Mouse (Mus musculus): ENCODE results near the gene Rplp0. TPM values are rescaled to one million over a fixed set of nuclear protein-coding genes. Genes with fewer than 3 reads are reported as not detected.
"Not testable (repeated sequence)": the region's sequence is repeated elsewhere in the genome, so short reads cannot be mapped to it uniquely, and the experiment has no call there.

Rplp0 gene
- polyA plus RNA-seq, 1 experiment: 494 TPM

- Histone ChIP-seq H3K4me1 (ENCODE audit: control insufficient read depth, insufficient read depth, low read length) (peaks cover 3% of the 10 kb centered on the region), H3K4me3 (ENCODE audit: insufficient read depth, low read length) (no peak overlapping the region), H3K27ac (ENCODE audit: insufficient read depth, low read length) (peak overlapping the region; percentile 44; the same call in 1 of the 2 replicates)
- TF ChIP-seq CTCF (IDR thresholded peaks at IDR 0.05; ENCODE audit: extremely low read depth, insufficient read depth, low read length) (no peak), POLR2A (IDR thresholded peaks at IDR 0.05; ENCODE audit: extremely low read depth, insufficient read depth, low read length) (no peak)
These were observed 13.6 kb downstream of the Rplp0 start for GRCm38 (mm10) chr5:115572679-115573535.

DNA sequence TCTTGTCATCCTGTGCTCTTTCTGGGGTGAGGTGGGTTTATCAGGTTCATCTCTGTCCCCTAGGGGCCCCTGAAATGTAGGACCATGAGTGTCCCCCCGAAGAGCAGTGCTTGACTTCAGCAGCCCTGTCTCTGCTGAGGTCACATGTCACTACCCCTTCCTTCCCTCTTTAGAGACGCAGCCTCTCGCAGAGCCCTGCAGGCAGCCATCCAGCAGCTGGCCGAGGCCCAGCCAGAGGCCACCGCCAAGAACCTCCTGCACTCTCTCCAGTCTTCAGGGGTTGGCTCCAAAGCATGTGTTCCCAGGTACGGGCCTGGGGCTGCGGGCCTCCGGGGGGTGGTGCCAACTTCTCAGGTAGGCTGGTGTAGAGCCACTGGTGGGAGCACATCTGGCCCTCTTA lies 15.7 kb downstream of the Rplp0 start:
- Histone ChIP-seq H3K4me3 (ENCODE audit: insufficient read depth, low read length) (no peak overlapping the region), H3K4me1 (ENCODE audit: control insufficient read depth, insufficient read depth, low read length) (peaks cover 5% of the 10 kb centered on the region), H3K27ac (ENCODE audit: insufficient read depth, low read length) (no peak overlapping the region)
- no peak for TF ChIP-seq POLR2A (IDR thresholded peaks at IDR 0.05; ENCODE audit: extremely low read depth, insufficient read depth, low read length)
- no peak for TF ChIP-seq CTCF (IDR thresholded peaks at IDR 0.05; ENCODE audit: extremely low read depth, insufficient read depth, low read length)

GRCm38 (mm10) chr5:115577686-115578085 lies 18.4 kb downstream of the Rplp0 start:
- H3K4me1 ChIP-seq (ENCODE audit: control insufficient read depth, insufficient read depth, low read length); H3K27ac ChIP-seq (ENCODE audit: insufficient read depth, low read length); H3K4me3 ChIP-seq (ENCODE audit: insufficient read depth, low read length): not testable (repeated sequence)

DNA sequence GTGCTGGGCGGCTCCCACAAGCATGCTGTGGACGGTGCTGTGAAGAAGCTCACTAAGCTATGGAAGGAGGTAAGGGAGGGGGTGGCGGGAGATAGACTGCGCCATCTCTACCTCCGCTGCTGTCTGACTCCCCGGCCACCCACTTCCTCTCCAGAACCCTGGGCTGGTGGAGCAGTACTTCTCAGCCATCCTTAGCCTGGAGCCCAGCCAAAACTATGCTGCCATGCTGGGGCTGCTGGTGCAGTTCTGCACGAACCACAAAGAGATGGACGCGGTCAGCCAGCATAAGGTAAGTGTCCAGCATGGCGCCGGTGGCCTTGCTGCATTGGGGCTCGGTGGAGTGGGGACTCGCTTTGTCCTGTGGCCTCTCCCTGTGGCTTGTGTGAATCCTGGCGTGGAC lies 19.7 kb downstream of the Rplp0 start:
- Histone ChIP-seq H3K27ac (ENCODE audit: insufficient read depth, low read length) (no peak overlapping the region), H3K4me3 (ENCODE audit: insufficient read depth, low read length) (no peak overlapping the region), H3K4me1 (ENCODE audit: control insufficient read depth, insufficient read depth, low read length) (0 out of 2 replicates have a peak, but pooled peaks cover 2% of the 10 kb centered on the region)
- TF ChIP-seq POLR2A (IDR thresholded peaks at IDR 0.05; ENCODE audit: extremely low read depth, insufficient read depth, low read length) (no peak), CTCF (IDR thresholded peaks at IDR 0.05; ENCODE audit: extremely low read depth, insufficient read depth, low read length) (no peak)

GRCm38 (mm10) chr5:115579363-115579762 lies 20.1 kb downstream of the Rplp0 start:
- no peak overlapping the region for H3K4me3 ChIP-seq (ENCODE audit: insufficient read depth, low read length)
- TF ChIP-seq CTCF (IDR thresholded peaks at IDR 0.05; ENCODE audit: extremely low read depth, insufficient read depth, low read length) (no peak), POLR2A (IDR thresholded peaks at IDR 0.05; ENCODE audit: extremely low read depth, insufficient read depth, low read length) (no peak)
- no peak overlapping the region for H3K27ac ChIP-seq (ENCODE audit: insufficient read depth, low read length)
- 0 out of 2 replicates have a peak, but pooled peaks cover 2% of the 10 kb centered on the region for H3K4me1 ChIP-seq (ENCODE audit: control insufficient read depth, insufficient read depth, low read length)

DNA sequence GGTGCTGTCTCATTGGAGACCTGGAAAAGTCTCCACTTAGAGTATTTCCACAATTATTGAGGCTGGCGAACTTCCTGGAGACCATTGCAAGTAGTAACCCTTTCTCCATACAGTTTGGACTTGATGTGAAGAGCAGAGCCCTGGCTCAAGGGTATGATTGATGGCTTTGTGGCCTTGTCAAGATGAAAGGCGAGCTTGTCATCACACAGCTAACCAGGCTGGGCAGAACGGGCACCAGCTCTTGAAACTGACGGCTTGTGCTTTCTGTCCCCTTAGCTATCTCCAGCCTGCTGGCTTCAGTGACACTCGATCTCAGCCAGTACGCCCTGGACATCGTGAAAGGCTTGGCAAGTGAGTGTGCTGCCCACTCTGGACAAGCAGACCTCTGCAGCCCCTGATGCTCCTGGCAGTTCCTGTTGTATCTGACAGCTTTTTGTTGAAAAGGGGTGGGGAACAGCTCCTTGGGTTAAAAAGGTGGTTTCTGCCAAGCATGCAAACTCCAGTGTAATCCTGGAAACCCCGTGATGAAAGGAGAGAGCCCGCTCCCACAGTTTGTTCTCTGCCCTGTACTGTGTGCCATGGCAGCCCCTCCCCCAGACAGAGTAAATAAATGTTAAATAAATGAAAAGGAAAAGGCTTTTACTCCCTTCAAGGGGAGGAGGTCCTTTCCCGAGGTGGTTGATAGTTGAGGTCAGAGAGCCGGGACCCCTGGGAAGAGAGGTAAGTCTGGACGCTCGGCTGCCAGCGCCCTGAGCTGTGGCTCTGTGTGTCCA lies 21.1 kb downstream of the Rplp0 start:
- Histone ChIP-seq H3K4me3 (ENCODE audit: insufficient read depth, low read length) (no peak overlapping the region), H3K27ac (ENCODE audit: insufficient read depth, low read length) (no peak overlapping the region), H3K4me1 (ENCODE audit: control insufficient read depth, insufficient read depth, low read length) (0 out of 2 replicates have a peak, but pooled peaks cover 2% of the 10 kb centered on the region)
- TF ChIP-seq POLR2A (IDR thresholded peaks at IDR 0.05; ENCODE audit: extremely low read depth, insufficient read depth, low read length): no peak
- no peak for TF ChIP-seq CTCF (IDR thresholded peaks at IDR 0.05; ENCODE audit: extremely low read depth, insufficient read depth, low read length)

DNA sequence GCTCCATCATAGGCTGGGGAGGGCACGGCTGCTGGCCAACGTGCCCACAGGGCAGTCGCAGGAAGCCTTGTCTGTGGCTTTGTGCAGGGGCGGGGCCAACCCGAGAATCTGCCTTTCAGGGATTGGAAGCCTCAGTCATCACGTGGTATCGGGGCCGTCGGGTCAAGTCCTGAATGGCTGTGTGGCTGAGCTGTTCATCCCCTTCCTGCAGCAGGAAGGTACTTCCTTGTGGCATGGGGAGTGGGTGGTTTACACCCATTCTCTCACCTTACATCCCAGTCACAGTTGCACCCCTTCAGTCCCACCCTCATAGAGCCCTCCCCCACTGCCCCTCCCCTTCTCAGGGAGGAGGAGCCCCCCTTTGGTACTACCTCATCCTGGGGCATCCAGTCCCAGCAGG lies 22.4 kb downstream of the Rplp0 start:
- H3K27ac ChIP-seq (ENCODE audit: insufficient read depth, low read length): no peak overlapping the region
- TF ChIP-seq POLR2A (IDR thresholded peaks at IDR 0.05; ENCODE audit: extremely low read depth, insufficient read depth, low read length) (no peak), CTCF (IDR thresholded peaks at IDR 0.05; ENCODE audit: extremely low read depth, insufficient read depth, low read length) (no peak)
- H3K4me3 ChIP-seq (ENCODE audit: insufficient read depth, low read length): no peak overlapping the region
- H3K4me1 ChIP-seq (ENCODE audit: control insufficient read depth, insufficient read depth, low read length): 0 out of 2 replicates have a peak, but pooled peaks cover 2% of the 10 kb centered on the region

GRCm38 (mm10) chr5:115585616-115586015 lies 26.3 kb downstream of the Rplp0 start:
- no peaks in the 10 kb centered on the region for H3K4me1 ChIP-seq (ENCODE audit: control insufficient read depth, insufficient read depth, low read length)
- TF ChIP-seq POLR2A (IDR thresholded peaks at IDR 0.05; ENCODE audit: extremely low read depth, insufficient read depth, low read length): no peak
- no peak for TF ChIP-seq CTCF (IDR thresholded peaks at IDR 0.05; ENCODE audit: extremely low read depth, insufficient read depth, low read length)
- no peak overlapping the region for H3K4me3 ChIP-seq (ENCODE audit: insufficient read depth, low read length)
- H3K27ac ChIP-seq (ENCODE audit: insufficient read depth, low read length): no peak overlapping the region

GRCm38 (mm10) chr5:115586166-115586565 lies 26.9 kb downstream of the Rplp0 start:
- H3K27ac ChIP-seq (ENCODE audit: insufficient read depth, low read length): no peak overlapping the region
- no peaks in the 10 kb centered on the region for H3K4me1 ChIP-seq (ENCODE audit: control insufficient read depth, insufficient read depth, low read length)
- TF ChIP-seq CTCF (IDR thresholded peaks at IDR 0.05; ENCODE audit: extremely low read depth, insufficient read depth, low read length): no peak
- TF ChIP-seq POLR2A (IDR thresholded peaks at IDR 0.05; ENCODE audit: extremely low read depth, insufficient read depth, low read length): no peak
- H3K4me3 ChIP-seq (ENCODE audit: insufficient read depth, low read length): no peak overlapping the region
